Mouse (Mus musculus) kidney, postnatal 0 days (tissue): ENCODE measurements at regions not wholly inside any gene's neighbourhood (a gene's known extent, or its start where the extent isn't known, plus 50 kb on each side); places are given as distances from the start of the nearest gene placed in this dataset.

Experiments
- ATAC-seq: fragments of 200-750 bp; cut with Nextera tagmentation; replicated peaks from 2 replicates; pipeline ENCODE4 v1.8.0; 2017; ENCODE audit warnings: low read depth, moderate number of reproducible peaks, moderate TSS enrichment, moderate library complexity; ENCODE audit not compliant: low FRiP score
- DNase-seq: peaks from one replicate; pipeline ENCODE4 v3.0.0-alpha.2; 2016; ENCODE audit warnings: low spot score
- H3K27ac ChIP-seq: fragments of 300-500 bp; sonication (generic); 2 replicates; pipeline ENCODE4 v1.5.1; 2014; ENCODE audit warnings: mild to moderate bottlenecking
- H3K27me3 ChIP-seq: fragments of 300-500 bp; sonication (generic); 2 replicates; pipeline ENCODE4 v1.6.1; 2014; ENCODE audit warnings: low read length, mixed read lengths; ENCODE audit not compliant: insufficient read depth
- H3K36me3 ChIP-seq: fragments of 300-500 bp; sonication (generic); 2 replicates; pipeline ENCODE4 v1.6.1; 2014; ENCODE audit warnings: low read length, mixed read lengths; ENCODE audit not compliant: insufficient read depth
- H3K4me1 ChIP-seq: fragments of 300-500 bp; sonication (generic); replicated peaks from 2 replicates; pipeline ENCODE4 v1.6.1; 2014; ENCODE audit warnings: antibody characterized with exemption, low read length, mixed read lengths; ENCODE audit not compliant: insufficient read depth
- H3K4me2 ChIP-seq: fragments of 300-500 bp; sonication (generic); 2 replicates; pipeline ENCODE4 v1.6.1; 2014; ENCODE audit warnings: mild to moderate bottlenecking, low read length, moderate library complexity, mixed read lengths
- H3K4me3 ChIP-seq: fragments of 300-500 bp; sonication (generic); replicated peaks from 2 replicates; pipeline ENCODE4 v1.5.1; 2014; ENCODE audit warnings: low read depth, low read length
- H3K9ac ChIP-seq: fragments of 300-500 bp; sonication (generic); 2 replicates; pipeline ENCODE4 v1.6.1; 2014; ENCODE audit warnings: low read depth, low read length
- H3K9me3 ChIP-seq: fragments of 300-500 bp; sonication (generic); replicated peaks from 2 replicates; pipeline ENCODE4 v1.6.1; 2016; ENCODE audit warnings: low read length, inconsistent platforms, mixed read lengths
- CTCF ChIP-seq: IDR thresholded peaks from 2 replicates; pipeline ENCODE4 v1.5.1; 2016; ENCODE audit warnings: antibody characterized with exemption, low read depth, mild to moderate bottlenecking, moderate library complexity
- WGBS: fragments of 180-500 bp; shearing (Covaris S2); extraction: QIAGEN DNeasy Blood & Tissue Kit; methylation state at CpG from one replicate; pipeline ENCODE4 v1.1.7; 2014; 5-methylcytosine and 5-hydroxymethylcytosine counted together

DNA sequence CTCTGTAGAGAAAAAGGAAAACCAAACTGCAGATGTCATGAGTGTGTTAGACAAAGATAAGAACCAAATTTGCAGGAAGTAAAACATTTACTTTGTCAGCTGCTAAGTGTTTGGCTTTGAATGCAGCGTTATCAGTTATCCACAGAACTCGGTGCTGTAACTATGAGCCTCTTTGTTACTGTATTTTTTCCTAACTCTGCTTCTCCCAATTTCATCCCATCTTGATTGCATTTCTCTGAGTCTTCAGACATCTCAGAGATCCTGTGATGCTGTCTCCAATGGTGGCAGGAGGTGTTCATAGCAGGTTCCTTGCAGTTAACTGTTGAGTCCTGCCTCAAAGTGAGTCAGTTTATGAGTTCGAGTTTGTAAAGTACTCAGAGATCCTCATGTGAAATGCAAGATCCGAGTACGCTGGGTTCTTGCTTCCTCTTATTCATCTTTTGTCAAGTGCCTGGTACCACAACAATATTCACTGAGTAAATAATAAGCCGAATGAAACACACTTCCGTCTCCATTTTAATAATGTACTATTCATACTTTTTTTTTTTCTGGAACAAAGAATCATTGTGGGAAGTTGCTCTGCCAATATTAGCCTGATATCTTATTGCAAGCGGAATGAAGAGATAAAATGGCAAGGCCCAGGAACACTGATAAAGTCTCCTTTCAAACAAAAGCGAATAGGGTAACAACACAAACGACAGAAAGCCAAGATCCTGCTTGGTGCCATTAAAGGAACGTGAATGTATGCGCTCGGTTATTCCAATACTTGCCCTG, 221.4 kb downstream of the Enc1 start:
- Histone ChIP-seq H3K27me3 (no peaks in the 10 kb centered on the region), H3K36me3 (no peaks in the 10 kb centered on the region), H3K4me1 (no peaks in the 10 kb centered on the region), H3K9ac (no peak overlapping the region), H3K9me3 (no peaks in the 10 kb centered on the region), H3K4me3 (no peak overlapping the region), H3K4me2 (no peak overlapping the region), H3K27ac (no peak overlapping the region)
- WGBS, result 64% methylated on average over 13 of the region's 13 CpGs
- ATAC-seq, result no peak
- no peak for DNase-seq
- TF ChIP-seq CTCF, result no peak

DNA sequence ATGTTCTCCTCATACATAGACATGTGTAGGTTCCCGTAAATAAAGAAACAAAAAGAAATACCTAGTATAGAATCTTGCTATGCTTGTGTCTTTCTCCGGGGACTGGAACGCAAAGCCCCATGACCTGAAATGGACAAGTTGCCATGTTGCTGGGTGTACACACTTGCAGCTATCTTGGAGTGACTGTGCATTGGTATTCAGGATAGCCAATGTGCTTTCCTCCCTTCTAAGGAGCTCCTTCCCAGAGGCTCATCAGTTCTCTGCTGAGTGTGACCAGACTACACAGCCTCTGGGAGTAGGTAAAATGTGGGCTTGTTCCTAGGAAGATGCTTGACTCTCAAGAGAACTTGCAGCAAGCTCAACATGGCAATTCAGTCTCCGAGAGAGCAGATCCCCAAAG, 220.3 kb downstream of the Enc1 start:
- WGBS, result 94% methylated on average over 4 of the region's 4 CpGs
- no peaks in the 10 kb centered on the region for H3K27me3 ChIP-seq
- no peak overlapping the region for H3K9ac ChIP-seq
- no peaks in the 10 kb centered on the region for H3K9me3 ChIP-seq
- DNase-seq (no peak), ATAC-seq (no peak)
- no peak overlapping the region for H3K27ac ChIP-seq
- no peak overlapping the region for H3K4me2 ChIP-seq
- no peak for TF ChIP-seq CTCF
- no peaks in the 10 kb centered on the region for H3K36me3 ChIP-seq
- H3K4me1 ChIP-seq, result no peaks in the 10 kb centered on the region
- no peak overlapping the region for H3K4me3 ChIP-seq

DNA sequence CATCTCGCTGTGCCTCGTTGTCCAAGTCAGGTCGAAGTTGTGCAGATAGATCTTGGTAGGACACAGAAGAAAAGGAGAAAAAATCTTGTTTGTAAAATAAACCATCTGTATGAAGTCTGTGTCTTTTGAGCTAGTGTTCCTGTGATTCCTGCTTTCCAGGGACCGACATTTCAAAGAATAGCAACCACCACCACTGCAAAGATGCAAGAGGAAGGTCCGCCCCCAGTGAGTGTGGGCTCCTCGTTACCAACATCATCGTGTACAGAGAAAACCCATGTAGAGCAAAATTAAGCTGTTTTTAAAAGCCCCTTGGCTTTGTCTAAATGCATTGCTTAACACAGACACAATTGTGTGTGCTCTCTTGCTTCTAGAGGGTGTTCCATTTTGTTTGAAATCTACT, 218.2 kb downstream of the Enc1 start:
- no peak overlapping the region for H3K4me2 ChIP-seq
- ATAC-seq (no peak), DNase-seq (no peak)
- no peaks in the 10 kb centered on the region for H3K27me3 ChIP-seq
- H3K9me3 ChIP-seq, result no peaks in the 10 kb centered on the region
- TF ChIP-seq CTCF, result no peak
- no peaks in the 10 kb centered on the region for H3K36me3 ChIP-seq
- 96% methylated on average over 7 of the region's 7 CpGs for WGBS
- H3K4me3 ChIP-seq, result no peak overlapping the region
- H3K9ac ChIP-seq, result no peak overlapping the region
- no peak overlapping the region for H3K27ac ChIP-seq
- no peaks in the 10 kb centered on the region for H3K4me1 ChIP-seq

DNA sequence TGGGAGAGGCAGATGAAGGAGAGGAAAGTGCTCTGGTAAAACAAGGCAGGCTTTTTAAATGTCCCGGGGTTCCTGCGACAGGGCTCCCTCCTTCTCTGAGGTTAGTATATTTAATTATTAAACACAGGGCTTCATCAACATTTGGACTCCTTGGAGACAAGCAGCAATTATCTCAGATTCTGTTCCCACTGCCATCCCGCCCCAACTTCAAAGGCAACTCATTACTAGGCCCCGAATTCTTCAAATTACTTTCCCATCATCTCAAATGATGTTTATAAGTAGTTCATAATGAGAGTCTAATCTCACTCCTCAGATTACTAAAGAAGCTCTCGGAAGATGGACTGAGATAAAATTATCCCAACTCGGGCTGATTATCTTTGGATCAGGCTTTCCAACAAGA, 215.1 kb downstream of the Enc1 start:
- DNase-seq (no peak), ATAC-seq (no peak)
- Histone ChIP-seq H3K27ac (no peak overlapping the region), H3K4me1 (no peaks in the 10 kb centered on the region), H3K9ac (no peak overlapping the region), H3K4me2 (no peak overlapping the region), H3K9me3 (no peaks in the 10 kb centered on the region), H3K27me3 (no peaks in the 10 kb centered on the region), H3K4me3 (no peak overlapping the region), H3K36me3 (no peaks in the 10 kb centered on the region)
- whole genome bisulfite sequencing, result 47% methylated on average over 6 of the region's 6 CpGs
- no peak for TF ChIP-seq CTCF

DNA sequence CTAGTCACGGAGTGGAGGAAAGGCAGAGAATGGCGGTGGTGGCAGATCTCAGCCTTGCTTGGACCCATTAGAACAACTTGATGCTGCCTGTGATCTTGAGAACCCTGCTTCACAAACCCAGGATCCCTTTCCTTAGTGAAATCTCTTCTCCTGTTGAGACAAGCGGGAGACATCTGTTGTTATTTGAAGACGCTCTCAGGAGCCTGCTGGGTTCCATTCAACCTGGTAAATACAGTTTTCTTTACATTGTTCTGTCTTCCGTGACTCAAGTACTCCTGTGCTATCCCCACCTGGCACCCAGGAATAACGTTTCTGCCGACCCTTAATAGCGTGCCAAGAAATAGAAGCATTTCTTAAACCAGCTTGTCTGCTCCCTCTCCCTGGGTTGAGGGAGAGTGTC, 213.8 kb downstream of the Enc1 start:
- Histone ChIP-seq H3K4me2 (no peak overlapping the region), H3K27ac (no peak overlapping the region), H3K9ac (no peak overlapping the region), H3K4me1 (no peaks in the 10 kb centered on the region), H3K9me3 (no peaks in the 10 kb centered on the region), H3K4me3 (no peak overlapping the region), H3K36me3 (no peaks in the 10 kb centered on the region), H3K27me3 (no peaks in the 10 kb centered on the region)
- WGBS, result 81% methylated on average over 8 of the region's 8 CpGs
- DNase-seq (no peak), ATAC-seq (no peak)
- no peak for TF ChIP-seq CTCF

DNA sequence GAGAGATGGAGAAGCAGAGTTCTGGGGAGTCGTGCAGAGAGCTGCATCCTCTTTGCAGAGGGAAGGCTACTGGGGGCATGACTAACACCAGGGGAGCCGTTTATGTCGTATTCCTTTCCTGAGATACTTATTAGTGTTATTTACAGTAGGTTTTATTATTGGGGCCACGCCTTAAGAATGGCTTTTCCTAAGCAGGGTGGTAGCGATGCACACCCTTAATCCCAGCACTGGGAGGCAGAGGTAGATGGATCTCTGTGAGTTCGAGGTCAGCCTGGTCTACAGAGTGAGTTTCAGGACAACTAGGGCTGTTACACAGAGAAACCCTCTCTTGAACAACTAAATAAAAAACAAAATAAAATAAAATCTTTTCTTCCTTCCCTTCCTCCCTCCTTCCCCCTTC, 212.6 kb downstream of the Enc1 start:
- H3K4me2 ChIP-seq, result no peak overlapping the region
- H3K27ac ChIP-seq, result no peak overlapping the region
- H3K27me3 ChIP-seq, result no peaks in the 10 kb centered on the region
- no peak for TF ChIP-seq CTCF
- DNase-seq, result no peak
- no peaks in the 10 kb centered on the region for H3K4me1 ChIP-seq
- no peaks in the 10 kb centered on the region for H3K36me3 ChIP-seq
- ATAC-seq, result no peak
- H3K4me3 ChIP-seq, result no peak overlapping the region
- no peak overlapping the region for H3K9ac ChIP-seq
- H3K9me3 ChIP-seq, result no peaks in the 10 kb centered on the region
- WGBS, result 56% methylated on average over 6 of the region's 6 CpGs

DNA sequence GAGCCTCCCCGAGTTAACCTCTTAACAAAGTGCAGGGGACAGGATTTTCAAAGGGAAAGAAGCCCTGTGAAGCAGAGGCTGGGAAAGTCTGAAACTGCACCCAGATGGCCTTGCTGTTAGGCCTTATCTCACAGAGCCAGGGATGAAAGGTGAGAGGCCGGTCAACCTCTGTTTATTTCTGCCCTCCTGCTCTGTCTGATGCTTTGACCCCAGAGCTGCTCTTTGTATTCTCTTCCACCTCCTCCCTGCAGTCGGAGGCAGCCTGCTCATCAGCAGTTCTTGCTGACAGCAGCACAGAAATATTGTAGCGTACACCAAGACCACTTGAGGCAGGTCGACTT, 212.2 kb downstream of the Enc1 start:
- no peaks in the 10 kb centered on the region for H3K4me1 ChIP-seq
- H3K9me3 ChIP-seq, result no peaks in the 10 kb centered on the region
- DNase-seq, result no peak
- no peak for ATAC-seq
- H3K27ac ChIP-seq, result no peak overlapping the region
- H3K9ac ChIP-seq, result no peak overlapping the region
- H3K4me2 ChIP-seq, result no peak overlapping the region
- 28% methylated on average over 5 of the region's 5 CpGs for WGBS
- no peak for TF ChIP-seq CTCF
- no peaks in the 10 kb centered on the region for H3K27me3 ChIP-seq
- H3K36me3 ChIP-seq, result no peaks in the 10 kb centered on the region
- H3K4me3 ChIP-seq, result no peak overlapping the region
